Mouse (Mus musculus): ENCODE data around the gene Trpm3. TPM values are rescaled to one million over a fixed set of nuclear protein-coding genes. Genes with fewer than 3 reads are reported as not detected.
"Not testable (repeated sequence)": the region's sequence is repeated elsewhere in the genome, so short reads cannot be mapped to it uniquely, and the experiment has no call there.

The Trpm3 gene
- polyA plus RNA-seq, 1 experiment from 2014 or later: 39.8 TPM

GRCm38 (mm10) chr19:22848783-22849576 is 710.1 kb downstream of the Trpm3 start:
- Histone ChIP-seq H3K4me1 (ENCODE audit: control insufficient read depth, insufficient read depth, low read depth, low read length) (no peaks in the 10 kb centered on the region), H3K27me3 (replicated peaks; ENCODE audit: control insufficient read depth, insufficient read depth, low read length) (no peaks in the 10 kb centered on the region), H3K9me3 (ENCODE audit: control insufficient read depth, low read length) (no peaks in the 10 kb centered on the region), H3K36me3 (ENCODE audit: control insufficient read depth, insufficient read depth, low read length) (no peaks in the 10 kb centered on the region), H3K4me3 (ENCODE audit: low read length) (no peak overlapping the region), H3K9ac (ENCODE audit: low read depth, low read length) (no peak overlapping the region), H3K27ac (ENCODE audit: low read depth, low read length) (no peak overlapping the region), H3K4me2 (ENCODE audit: low read length) (no peak overlapping the region)
- ATAC-seq: no peak
- WGBS: 83% methylated on average over 7 of the region's 7 CpGs

- H3K4me2 ChIP-seq (ENCODE audit: low read length); H3K27ac ChIP-seq (ENCODE audit: low read depth, low read length); H3K27me3 ChIP-seq (replicated peaks; ENCODE audit: control insufficient read depth, insufficient read depth, low read length); H3K36me3 ChIP-seq (ENCODE audit: control insufficient read depth, insufficient read depth, low read length); H3K9me3 ChIP-seq (ENCODE audit: control insufficient read depth, low read length); H3K4me1 ChIP-seq (ENCODE audit: control insufficient read depth, insufficient read depth, low read depth, low read length); H3K9ac ChIP-seq (ENCODE audit: low read depth, low read length); ATAC-seq; H3K4me3 ChIP-seq (ENCODE audit: low read length): not testable (repeated sequence)
- WGBS: 37% methylated on average over 5 of the region's 5 CpGs
Measured at GRCm38 (mm10) chr19:22851423-22851822, 712.6 kb downstream of the Trpm3 start.

- no peak overlapping the region for H3K4me2 ChIP-seq (ENCODE audit: low read length)
- no peak overlapping the region for H3K27ac ChIP-seq (ENCODE audit: low read depth, low read length)
- WGBS: 90% methylated on average over 4 of the region's 4 CpGs
- no peaks in the 10 kb centered on the region for H3K27me3 ChIP-seq (replicated peaks; ENCODE audit: control insufficient read depth, insufficient read depth, low read length)
- no peak for ATAC-seq
- no peaks in the 10 kb centered on the region for H3K4me1 ChIP-seq (ENCODE audit: control insufficient read depth, insufficient read depth, low read depth, low read length)
- no peak overlapping the region for H3K4me3 ChIP-seq (ENCODE audit: low read length)
- no peaks in the 10 kb centered on the region for H3K9me3 ChIP-seq (ENCODE audit: control insufficient read depth, low read length)
- no peak overlapping the region for H3K9ac ChIP-seq (ENCODE audit: low read depth, low read length)
- H3K36me3 ChIP-seq (ENCODE audit: control insufficient read depth, insufficient read depth, low read length): no peaks in the 10 kb centered on the region
Measured at GRCm38 (mm10) chr19:22859644-22860043, 720.8 kb downstream of the Trpm3 start.

DNA sequence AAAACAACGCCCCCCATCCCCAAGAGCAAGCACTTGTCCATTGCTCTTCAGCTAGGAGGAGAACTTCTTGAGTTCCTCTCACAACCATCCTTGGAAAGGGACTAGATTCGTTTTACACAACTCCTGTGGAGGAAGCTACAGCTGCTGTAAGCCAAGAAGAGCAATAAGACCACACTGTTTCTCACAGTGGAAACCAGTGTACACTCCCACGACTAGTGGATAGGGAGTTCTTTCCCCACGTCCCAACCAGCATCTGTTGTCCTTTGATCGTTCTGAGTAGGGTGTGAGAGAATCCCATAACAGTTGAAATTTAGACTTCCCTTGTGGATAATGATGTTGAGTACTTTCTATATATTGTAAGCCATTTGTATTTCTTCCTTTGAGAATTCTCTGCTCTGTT is 728.6 kb downstream of the Trpm3 start:
- Histone ChIP-seq H3K9me3 (ENCODE audit: control insufficient read depth, low read length) (no peaks in the 10 kb centered on the region), H3K36me3 (ENCODE audit: control insufficient read depth, insufficient read depth, low read length) (no peaks in the 10 kb centered on the region), H3K4me1 (ENCODE audit: control insufficient read depth, insufficient read depth, low read depth, low read length) (no peaks in the 10 kb centered on the region), H3K27ac (ENCODE audit: low read depth, low read length) (no peak overlapping the region), H3K4me2 (ENCODE audit: low read length) (no peak overlapping the region), H3K4me3 (ENCODE audit: low read length) (no peak overlapping the region), H3K9ac (ENCODE audit: low read depth, low read length) (no peak overlapping the region), H3K27me3 (replicated peaks; ENCODE audit: control insufficient read depth, insufficient read depth, low read length) (no peaks in the 10 kb centered on the region)
- 88% methylated on average over 5 of the region's 5 CpGs for WGBS
- ATAC-seq: no peak

GRCm38 (mm10) chr19:22869853-22870252 is 731.0 kb downstream of the Trpm3 start:
- Histone ChIP-seq H3K9me3 (ENCODE audit: control insufficient read depth, low read length) (no peaks in the 10 kb centered on the region), H3K4me1 (ENCODE audit: control insufficient read depth, insufficient read depth, low read depth, low read length) (no peaks in the 10 kb centered on the region)
- WGBS: 88% methylated on average over 2 of the region's 2 CpGs

GRCm38 (mm10) chr19:22872456-22872855 is 733.6 kb downstream of the Trpm3 start:
- 38% methylated on average over 5 of the region's 5 CpGs for WGBS
- Histone ChIP-seq H3K9me3 (ENCODE audit: control insufficient read depth, low read length) (no peaks in the 10 kb centered on the region), H3K4me3 (ENCODE audit: low read length) (no peak overlapping the region), H3K27ac (ENCODE audit: low read depth, low read length) (no peak overlapping the region), H3K4me2 (ENCODE audit: low read length) (no peak overlapping the region), H3K9ac (ENCODE audit: low read depth, low read length) (no peak overlapping the region), H3K4me1 (ENCODE audit: control insufficient read depth, insufficient read depth, low read depth, low read length) (no peaks in the 10 kb centered on the region), H3K27me3 (replicated peaks; ENCODE audit: control insufficient read depth, insufficient read depth, low read length) (no peaks in the 10 kb centered on the region), H3K36me3 (ENCODE audit: control insufficient read depth, insufficient read depth, low read length) (no peaks in the 10 kb centered on the region)
- ATAC-seq: no peak

More at GRCm38 (mm10) chr19:22869853-22870252, 731.0 kb downstream of the Trpm3 start:
- Histone ChIP-seq H3K27ac (ENCODE audit: low read depth, low read length) (no peak overlapping the region), H3K4me3 (ENCODE audit: low read length) (no peak overlapping the region), H3K4me2 (ENCODE audit: low read length) (no peak overlapping the region), H3K9ac (ENCODE audit: low read depth, low read length) (no peak overlapping the region), H3K27me3 (replicated peaks; ENCODE audit: control insufficient read depth, insufficient read depth, low read length) (no peaks in the 10 kb centered on the region), H3K36me3 (ENCODE audit: control insufficient read depth, insufficient read depth, low read length) (no peaks in the 10 kb centered on the region)
- ATAC-seq: no peak

GRCm38 (mm10) chr19:22880199-22880598 is 741.4 kb downstream of the Trpm3 start:
- no peak overlapping the region for H3K4me2 ChIP-seq (ENCODE audit: low read length)
- 56% methylated on average over 1 of the region's 1 CpGs for WGBS
- 0 out of 2 replicates have a peak, but pooled peaks cover 2% of the 10 kb centered on the region for H3K4me1 ChIP-seq (ENCODE audit: control insufficient read depth, insufficient read depth, low read depth, low read length)
- no peaks in the 10 kb centered on the region for H3K27me3 ChIP-seq (replicated peaks; ENCODE audit: control insufficient read depth, insufficient read depth, low read length)
- H3K4me3 ChIP-seq (ENCODE audit: low read length): no peak overlapping the region
- H3K9me3 ChIP-seq (ENCODE audit: control insufficient read depth, low read length): no peaks in the 10 kb centered on the region
- ATAC-seq: no peak
- no peak overlapping the region for H3K27ac ChIP-seq (ENCODE audit: low read depth, low read length)
- no peak overlapping the region for H3K9ac ChIP-seq (ENCODE audit: low read depth, low read length)
- no peaks in the 10 kb centered on the region for H3K36me3 ChIP-seq (ENCODE audit: control insufficient read depth, insufficient read depth, low read length)

GRCm38 (mm10) chr19:22882670-22883111 is 743.8 kb downstream of the Trpm3 start:
- no peaks in the 10 kb centered on the region for H3K36me3 ChIP-seq (ENCODE audit: control insufficient read depth, insufficient read depth, low read length)
- no peak for ATAC-seq
- 62% methylated on average over 3 of the region's 3 CpGs for WGBS

GRCm38 (mm10) chr19:22883154-22883553 is 744.3 kb downstream of the Trpm3 start:
- Histone ChIP-seq H3K36me3 (ENCODE audit: control insufficient read depth, insufficient read depth, low read length) (no peaks in the 10 kb centered on the region), H3K27ac (ENCODE audit: low read depth, low read length) (no peak overlapping the region), H3K4me1 (ENCODE audit: control insufficient read depth, insufficient read depth, low read depth, low read length) (0 out of 2 replicates have a peak, but pooled peaks cover 2% of the 10 kb centered on the region), H3K4me3 (ENCODE audit: low read length) (no peak overlapping the region), H3K9ac (ENCODE audit: low read depth, low read length) (no peak overlapping the region), H3K27me3 (replicated peaks; ENCODE audit: control insufficient read depth, insufficient read depth, low read length) (no peaks in the 10 kb centered on the region), H3K4me2 (ENCODE audit: low read length) (no peak overlapping the region), H3K9me3 (ENCODE audit: control insufficient read depth, low read length) (no peaks in the 10 kb centered on the region)
- no peak for ATAC-seq
- 90% methylated on average over 7 of the region's 7 CpGs for WGBS

More at GRCm38 (mm10) chr19:22882670-22883111, 743.8 kb downstream of the Trpm3 start:
- H3K4me2 ChIP-seq (ENCODE audit: low read length): no peak overlapping the region
- no peaks in the 10 kb centered on the region for H3K9me3 ChIP-seq (ENCODE audit: control insufficient read depth, low read length)
- no peak overlapping the region for H3K9ac ChIP-seq (ENCODE audit: low read depth, low read length)
- H3K27me3 ChIP-seq (replicated peaks; ENCODE audit: control insufficient read depth, insufficient read depth, low read length): no peaks in the 10 kb centered on the region
- H3K4me1 ChIP-seq (ENCODE audit: control insufficient read depth, insufficient read depth, low read depth, low read length): 0 out of 2 replicates have a peak, but pooled peaks cover 2% of the 10 kb centered on the region
- H3K27ac ChIP-seq (ENCODE audit: low read depth, low read length): no peak overlapping the region
- H3K4me3 ChIP-seq (ENCODE audit: low read length): no peak overlapping the region
